Mouse (Mus musculus) 416B (cell line): Measurements from ENCODE around the gene Fitm1.
A peak's percentile ranks its signal among the peaks of the same experiment; 100 is the strongest.

Experiments used
- DNase-seq: peaks from one replicate; pipeline ENCODE4 v3.0.0; 2011; ENCODE audit warnings: low read depth

Gene Fitm1

DNA sequence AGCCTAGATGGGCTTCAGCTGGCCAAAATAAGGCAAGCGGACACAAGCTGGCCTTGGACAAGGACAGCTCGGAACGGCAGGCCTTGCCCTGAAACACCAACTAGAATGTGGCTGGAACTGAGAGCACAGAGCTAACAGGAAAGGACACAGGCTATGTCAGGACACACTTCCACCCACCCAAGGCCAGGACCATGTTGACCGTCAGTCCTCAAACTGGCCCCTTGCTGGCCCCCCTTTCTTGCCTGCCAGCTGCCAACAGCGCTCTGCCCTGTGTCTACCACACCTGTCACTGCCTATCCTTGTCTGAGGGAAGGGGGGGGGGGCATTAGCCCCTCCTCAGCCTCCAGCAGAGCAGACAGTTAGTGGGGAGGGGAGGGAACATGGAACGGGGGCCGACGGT is at the start of gene Fitm1:
Gene Fitm1, plus strand, starts transcription at position 316 of the 400 bp plus-strand sequence.
- DNase-seq: no peak

DNA sequence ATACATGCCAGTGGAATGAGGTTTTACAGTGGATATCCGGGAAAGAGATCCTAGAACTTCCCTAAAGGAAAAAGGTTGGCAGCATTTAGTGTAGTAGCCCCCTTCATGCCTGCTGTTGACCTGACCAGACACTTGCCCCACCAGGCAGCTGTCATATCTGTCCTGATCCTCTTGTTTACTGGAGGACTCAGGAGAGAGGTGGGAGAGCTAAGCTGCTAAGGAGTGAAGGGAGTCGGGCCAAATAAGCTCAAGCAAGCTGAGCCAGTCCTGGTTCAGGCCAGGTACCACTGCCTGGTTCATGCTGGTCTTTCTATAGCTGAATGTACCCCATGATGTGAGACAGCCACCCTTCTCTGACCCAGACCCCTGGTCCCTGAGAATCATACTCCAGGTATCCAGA is 48.7 kb upstream of the Fitm1 start:
- no peak for DNase-seq

DNA sequence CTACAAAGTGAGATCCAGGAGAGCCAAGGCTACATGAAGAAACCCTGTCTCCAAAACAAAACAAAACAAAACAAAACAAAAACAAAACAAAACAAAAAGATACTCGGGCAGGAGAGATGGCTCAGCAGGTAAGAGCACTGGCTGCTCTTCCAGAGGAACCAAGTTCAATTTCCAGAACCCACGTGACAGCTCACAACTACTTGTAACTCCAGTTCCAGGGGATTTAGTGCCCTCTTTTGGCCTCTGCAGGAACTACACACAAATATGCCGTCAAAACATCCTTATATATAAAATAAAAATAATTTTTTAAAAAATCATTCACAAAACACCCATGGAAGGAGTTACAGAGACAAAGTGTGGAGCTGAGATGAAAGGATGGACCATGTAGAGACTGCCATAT is 47.5 kb upstream of the Fitm1 start:
- DNase-seq: peak; percentile 87

DNA sequence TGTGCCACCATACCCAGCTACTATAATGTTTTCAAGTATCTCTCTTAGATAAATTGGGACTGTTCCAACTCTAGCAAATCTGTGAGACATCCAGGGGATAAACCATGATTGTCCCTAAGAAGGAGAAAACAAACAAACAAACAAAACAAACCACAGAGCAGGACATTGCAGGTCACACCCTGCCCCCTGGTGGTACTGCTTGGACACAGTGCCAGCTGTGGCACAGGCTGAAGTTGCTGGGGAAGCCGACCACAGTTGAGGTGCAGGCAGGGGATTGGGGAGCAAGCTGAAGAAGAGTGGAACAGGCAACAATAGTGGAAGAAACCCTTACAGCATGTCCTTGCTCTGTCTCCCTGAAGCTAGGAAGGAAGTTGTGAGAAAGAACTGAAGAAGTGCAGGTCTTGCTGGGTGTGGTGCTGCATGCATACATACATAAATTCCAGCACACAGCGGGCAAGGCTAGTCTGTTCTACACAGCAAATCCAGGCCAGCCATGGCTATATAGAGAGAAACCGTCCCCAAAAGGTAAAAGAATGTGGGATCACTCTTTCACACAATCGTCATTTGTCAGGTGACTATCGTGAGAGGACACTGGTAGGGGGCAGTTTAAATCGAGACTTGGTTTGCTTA is 39.2 kb upstream of the Fitm1 start:
- DNase-seq: peak; percentile 44

DNA sequence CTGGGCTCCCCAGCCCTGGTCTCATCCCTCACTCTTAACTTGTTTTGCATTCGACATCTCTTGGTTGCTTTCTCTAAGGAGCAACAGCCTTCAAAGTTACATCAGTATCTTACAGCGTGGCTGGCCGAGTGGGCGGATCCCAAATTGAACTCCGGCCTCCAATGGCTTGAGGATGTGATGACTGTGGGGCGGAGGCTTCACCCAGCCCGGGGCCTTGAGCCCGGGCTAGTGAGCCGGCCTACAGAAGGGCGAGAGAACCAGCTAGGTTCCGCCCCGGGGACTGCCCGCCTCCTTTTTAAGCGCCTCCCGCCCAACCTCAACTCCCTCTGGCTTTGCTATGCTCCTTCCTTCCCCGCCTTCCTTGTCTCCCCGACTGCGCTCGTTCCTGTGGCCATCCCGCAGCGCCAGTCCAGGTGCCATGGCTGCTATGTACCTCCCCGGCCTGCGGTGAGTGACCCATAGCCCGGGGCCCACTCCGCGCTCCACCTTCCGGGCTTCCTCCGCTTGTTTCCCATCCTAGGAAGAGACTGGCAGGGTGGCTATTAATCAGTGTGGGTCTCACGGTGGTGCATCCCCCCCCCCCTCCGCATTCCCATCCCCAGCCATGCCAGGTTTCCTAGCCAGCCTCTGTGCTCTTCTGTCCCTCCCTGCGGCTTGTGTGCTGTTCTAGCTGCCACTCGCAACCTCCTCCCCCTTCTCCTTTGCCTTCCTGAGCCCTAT is 35.2 kb upstream of the Fitm1 start, which contains the start of gene Pck2:
Gene Pck2, plus strand, starts transcription at position 200 of the 720 bp plus-strand sequence.
- peak; percentile 97 for DNase-seq

DNA sequence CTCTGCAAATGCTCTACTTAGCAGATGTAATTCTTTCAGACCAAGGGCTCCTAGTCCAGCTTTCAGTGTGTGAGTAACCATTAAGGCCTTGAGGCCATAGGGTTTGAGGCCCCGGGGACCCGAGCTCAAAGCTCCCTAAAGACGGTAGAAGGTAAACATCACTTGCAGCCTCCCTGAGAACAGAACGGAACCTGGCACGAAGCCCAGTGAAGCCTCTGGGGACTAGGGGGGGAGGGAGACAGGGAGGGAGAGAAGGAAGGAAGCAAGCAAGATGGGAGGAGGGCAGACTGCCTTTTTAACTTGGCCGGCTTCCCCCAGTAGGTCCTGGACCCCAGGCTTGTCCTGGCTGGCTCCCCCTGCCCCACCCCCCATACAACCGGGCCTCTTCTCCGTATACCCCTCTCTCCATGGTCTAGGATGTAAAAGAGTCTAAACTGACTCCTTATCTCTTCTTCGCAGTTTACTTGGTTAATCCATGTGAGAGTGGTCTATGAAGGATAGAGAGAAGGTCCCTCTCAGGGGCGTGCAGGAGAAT is 34.6 kb upstream of the Fitm1 start:
- DNase-seq: peak; percentile 91

DNA sequence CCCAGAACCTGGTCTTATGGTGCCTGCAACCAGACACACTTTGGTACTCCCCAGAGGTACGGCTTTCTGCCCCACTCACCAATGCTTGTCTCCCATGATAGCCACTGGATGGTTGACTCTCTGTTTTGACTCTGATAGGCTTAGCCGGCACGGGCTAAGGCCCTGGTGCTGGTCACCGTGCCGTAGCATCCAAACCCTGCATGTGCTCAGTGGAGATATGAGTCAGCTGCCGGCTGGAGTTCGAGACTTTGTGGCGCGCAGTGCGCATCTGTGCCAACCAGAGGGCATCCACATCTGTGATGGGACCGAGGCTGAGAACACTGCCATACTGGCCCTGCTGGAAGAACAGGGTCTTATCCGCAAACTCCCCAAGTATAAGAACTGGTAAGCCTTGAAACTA is 33.1 kb upstream of the Fitm1 start:
- no peak for DNase-seq

DNA sequence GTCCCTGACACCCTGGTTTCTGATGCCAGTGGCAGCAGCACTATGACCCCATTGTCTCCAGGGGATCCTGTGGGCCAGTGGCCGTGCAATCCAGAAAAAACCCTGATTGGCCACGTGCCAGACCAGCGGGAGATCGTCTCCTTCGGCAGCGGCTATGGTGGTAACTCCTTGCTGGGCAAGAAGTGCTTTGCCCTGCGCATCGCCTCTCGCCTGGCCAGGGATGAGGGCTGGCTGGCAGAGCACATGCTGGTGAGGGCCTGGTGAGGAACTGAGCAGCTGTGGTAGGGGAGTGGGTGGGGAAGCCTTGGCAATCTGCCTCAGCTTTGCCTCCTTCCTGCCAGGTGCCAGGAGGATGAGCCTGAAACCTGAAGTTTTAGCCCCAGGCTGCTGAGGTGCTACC is 31.1 kb upstream of the Fitm1 start:
- DNase-seq: no peak

DNA sequence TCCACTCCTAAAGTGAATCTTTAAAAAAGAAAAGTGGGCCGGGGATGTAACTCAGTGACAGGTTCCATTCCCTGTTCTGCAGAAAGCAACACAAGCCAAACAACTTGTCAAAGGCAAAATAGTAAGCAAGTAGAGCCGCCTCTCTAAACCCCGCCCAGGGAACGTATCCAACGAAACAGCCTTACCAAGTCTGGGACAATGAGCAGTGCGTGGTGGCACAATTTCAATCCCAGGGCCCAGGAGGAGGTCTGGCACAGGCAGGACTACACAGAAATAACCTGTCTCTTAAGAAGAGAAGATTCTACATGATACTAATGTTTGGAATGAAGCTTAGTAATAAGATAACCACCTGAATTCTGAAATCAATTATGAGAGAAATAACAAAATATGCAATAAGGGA is 25.2 kb upstream of the Fitm1 start:
- DNase-seq: no peak

DNA sequence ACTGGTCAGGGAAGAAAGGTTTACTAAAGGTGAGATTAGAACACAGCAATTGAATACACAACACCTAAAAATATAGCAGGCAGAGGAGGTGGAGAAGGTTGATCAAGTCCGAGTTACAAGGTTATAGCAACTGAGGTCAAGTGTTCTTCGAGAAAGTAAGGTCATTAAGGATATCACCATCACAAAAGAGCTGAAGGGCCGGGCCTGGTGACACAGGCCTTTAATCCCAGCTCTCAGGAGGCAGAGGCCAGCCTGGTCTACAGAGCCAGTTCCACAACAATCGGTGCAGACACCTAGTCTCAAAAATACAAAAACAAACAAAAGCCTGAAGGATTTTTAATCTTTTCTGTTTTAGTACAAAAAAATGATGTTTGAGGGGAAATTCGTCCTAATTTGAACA is 24.1 kb upstream of the Fitm1 start:
- DNase-seq: no peak

DNA sequence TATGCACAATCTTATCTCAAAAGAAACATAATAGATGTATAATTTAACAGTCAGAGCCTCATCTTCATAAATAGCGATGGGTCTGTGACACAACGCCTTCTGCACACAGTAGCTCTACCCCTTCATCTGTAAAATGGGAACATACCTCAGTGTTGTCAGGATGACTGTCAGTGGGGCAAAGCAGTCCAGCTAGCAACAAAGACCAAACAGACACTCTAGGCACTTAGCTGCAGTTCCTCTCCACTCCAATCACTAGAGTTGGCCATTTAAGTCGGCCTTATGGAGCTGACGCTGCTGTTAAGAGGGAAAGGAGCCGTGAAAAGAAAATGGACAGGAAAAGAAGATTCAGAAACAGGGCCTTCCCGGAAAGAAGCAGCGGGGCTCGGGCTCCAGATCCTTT is 23.6 kb upstream of the Fitm1 start:
- no peak for DNase-seq

DNA sequence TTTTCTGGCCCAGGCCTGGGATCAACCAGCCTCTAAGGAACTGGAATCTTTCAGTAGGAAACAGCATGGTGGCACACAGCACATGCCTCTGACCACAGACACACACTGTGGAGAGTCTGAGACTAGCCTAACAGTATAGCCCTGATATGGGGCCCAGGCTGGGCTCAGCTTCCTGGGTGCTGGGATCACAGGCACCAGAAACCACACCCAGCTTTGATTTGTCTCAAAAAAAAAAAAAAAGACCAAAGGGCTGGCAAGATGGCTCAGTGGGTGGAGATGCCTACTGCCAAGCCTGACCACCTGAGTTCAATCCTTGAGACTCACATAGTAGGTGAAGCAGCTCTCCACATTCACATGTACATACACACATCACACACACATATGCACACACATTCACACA is 20.8 kb upstream of the Fitm1 start:
- no peak for DNase-seq

DNA sequence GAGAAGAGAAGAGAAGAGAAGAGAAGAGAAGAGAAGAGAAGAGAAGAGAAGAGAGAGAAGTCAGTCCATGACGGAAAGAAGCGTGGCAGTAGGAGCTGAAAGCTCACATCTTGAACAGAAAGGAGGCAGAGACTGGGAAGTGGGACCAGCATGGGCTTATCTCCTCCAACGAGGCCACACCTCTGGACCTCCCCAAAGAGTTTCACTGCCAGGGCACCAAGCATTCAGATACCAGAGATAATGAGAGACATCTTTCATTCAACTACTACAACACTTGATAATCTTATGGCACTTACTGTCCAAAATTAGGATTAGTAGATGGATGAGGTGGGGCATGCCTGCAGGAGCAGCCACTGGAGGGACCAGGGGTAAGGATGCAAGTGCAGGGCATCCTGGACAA is 19.6 kb upstream of the Fitm1 start:
- no peak for DNase-seq

DNA sequence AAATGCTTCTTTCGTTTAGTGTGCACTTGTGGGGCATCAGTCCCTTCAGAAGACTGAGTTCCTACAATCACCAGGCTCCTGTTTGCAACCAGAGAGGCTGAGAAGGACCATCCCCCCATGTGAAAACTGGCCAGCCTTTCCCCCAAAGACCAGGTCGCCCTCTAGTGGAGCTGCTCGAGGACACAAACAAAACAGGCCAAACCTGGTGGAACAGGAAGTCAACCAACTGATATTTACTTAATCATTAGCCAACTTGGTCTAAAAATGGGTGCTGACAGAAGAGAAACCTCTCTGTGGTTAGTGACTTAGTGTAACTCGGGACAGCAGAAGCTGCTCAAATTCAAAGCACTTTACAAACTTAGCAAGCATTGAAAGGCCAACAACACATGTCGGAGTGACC is 18.4 kb upstream of the Fitm1 start:
- peak; percentile 92 for DNase-seq

DNA sequence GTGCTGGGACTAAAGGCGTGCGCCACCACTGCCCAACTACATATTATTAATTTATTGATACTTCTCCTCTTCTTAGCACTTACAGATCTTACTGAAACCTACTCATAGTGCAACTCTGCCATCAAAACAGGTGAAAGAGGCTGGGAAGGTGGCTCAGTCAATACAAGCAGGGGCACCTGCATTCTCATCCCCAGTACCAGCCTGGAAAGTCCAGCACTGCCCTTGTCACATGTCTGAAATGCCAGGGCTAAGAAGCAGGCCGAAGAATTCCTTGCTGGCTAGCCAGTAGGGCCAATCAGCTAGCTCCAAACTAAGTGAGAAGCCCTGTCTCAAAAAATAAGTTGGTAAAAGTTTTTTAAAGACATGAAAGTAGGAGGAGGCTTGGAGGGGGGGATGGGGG is 17.8 kb upstream of the Fitm1 start:
- no peak for DNase-seq

DNA sequence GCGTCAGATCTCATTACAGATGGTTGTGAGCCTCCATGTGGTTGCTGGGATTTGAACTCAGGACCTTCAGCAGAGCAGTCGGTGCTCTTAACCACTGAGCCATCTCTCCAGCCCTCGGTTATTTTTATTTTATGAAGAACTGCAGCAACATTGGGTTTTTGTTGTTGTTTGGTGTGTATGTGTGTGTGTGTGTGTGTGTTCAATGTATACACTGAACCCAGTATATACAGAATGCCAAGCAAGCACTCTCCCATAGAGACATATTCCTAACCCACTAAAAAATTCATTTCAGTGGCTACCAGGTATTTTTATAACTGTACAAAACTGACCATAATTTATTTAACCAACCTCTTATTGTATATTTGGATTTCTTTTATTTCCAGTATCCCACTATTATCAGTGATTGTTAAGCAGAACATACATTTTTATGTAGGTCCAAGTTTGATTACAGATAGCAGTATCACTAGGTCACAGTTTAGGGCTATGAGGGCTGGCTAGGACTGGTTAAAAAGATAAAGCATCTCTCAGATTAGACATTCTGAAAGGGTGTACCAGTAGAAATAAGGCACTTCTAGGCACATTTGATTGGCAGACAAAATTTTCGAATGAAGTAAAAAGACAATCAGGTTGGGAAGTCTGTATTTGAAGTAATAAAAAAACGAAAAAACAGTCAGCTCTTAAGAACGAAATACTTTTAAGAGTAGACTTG is 16.5 kb upstream of the Fitm1 start:
- DNase-seq: peak; percentile 45

DNA sequence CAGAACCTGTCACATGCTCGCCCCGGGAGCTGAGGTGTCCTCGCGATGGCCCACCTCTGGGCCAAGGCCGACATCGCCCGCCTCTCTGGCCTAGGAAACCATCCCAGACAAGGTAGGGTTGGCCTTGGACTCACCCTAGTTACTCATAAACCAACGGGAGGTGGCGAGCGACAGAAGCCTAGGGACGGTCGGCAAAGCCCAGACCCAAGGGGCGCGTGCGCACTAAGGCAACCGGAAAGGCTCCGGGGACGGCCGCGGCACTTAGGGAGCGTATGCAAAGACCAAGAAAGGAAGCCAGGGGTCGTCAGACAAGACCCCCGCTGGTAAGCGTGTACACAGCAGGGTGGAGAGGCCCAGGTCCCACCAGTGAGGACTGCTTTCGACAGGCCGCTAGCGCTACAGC is 15.6 kb upstream of the Fitm1 start, which contains the start of gene Dcaf11:
Gene Dcaf11, plus strand, starts transcription at position 208 of the 403 bp plus-strand sequence.
- DNase-seq: peak; percentile 98

DNA sequence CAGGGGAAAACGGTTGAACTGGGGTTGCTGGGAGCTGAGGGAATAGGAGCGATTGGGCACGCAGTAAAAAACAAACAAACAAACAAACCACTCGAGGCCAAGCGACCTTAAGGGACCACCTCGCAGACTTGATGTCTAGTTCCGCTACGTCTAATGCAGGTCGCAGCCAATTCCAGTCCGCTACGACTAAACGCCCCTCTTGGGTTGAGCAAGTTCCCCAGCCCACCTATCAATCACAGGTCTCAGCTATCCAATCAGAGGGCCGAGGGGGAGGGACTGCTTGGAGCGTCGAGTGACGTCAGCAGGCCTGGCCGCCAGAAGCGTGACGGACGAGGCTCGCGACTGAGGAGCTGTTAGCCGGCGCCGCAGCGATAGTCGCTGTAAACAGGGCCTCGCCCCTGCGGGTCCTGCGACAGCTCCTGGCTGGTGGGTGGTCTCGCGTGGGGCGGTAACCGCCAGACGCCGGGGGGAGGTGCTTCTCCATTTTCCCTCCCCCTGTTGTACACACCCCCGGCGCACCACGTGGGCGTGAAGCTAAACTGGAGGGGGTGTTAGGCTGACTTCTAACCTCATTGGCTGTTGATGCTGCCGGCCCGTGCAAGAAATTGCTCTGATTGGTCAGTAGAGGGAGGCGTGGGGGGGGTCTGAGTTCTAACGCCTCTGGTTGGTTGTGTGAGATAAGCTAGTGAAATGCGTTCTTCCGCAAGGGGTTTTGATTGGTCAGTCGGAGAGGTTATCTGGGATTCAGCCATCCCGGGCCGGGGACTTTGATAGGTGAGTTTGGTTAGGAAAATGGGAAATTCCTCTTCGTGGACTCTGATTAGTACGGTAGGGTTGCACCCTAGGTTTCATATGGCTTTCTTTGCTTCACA is 15.0 kb upstream of the Fitm1 start, which contains the start of gene A730061H03Rik:
Gene A730061H03Rik, minus strand, starts transcription at position 205 of the 872 bp plus-strand sequence.
- peak; percentile 100 for DNase-seq

DNA sequence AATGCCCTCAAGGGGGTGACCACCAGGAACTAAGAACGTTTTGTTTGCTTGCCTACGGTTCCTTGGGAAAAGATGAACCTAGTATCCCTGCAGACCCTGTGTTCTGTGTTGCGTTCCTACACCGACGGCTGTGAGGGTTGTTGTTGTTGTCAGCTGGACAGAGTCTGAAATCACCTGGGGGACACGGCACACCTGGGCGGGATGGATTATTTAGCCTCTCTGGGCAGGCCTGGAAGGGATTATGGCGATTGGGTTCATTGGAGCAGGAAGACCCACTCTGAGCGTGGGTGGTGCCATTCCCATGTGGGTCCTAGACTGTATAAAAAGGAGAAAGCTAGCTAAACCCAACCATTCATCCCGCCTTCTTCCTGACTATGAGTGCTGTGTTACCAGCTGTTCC is 13.6 kb upstream of the Fitm1 start:
- no peak for DNase-seq

DNA sequence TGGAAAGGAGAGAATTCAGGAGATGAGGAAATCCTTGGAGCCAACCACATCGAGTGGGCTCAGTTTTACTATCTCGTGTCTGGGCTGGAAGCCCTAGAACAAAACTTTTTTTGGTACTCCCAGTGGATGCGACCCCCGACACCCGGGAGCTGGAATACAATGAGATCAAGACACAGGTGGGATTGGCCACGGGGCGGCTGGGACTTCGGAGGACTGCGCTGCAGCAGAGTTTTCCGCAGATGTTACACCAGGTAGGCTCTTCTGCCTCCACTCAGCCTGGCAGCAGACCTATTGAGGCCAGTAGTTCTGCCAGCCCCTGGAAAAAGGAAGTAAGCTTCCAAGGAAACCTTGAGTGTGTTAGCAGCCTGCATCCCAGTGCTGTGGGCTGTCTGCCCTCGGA is 12.2 kb upstream of the Fitm1 start:
- no peak for DNase-seq

DNA sequence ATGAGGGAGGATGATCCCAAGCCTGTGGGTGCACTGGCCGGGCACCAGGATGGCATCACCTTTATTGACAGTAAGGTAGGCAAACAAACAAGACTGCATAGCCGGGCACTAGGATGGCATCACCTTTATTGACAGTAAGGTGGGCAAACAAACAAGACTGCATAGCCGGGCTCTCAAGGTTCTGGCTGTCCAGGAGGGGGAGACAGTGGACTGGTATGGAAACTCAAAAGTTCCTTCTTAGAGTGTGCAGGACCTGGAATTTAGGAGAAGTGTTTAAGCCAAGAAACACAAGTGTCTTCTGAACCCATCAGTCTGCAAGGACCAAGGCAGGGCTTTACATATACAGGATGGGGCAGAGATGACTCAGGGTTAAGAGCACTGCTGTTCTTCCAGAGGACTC is 9.7 kb upstream of the Fitm1 start:
- peak; percentile 29 for DNase-seq

DNA sequence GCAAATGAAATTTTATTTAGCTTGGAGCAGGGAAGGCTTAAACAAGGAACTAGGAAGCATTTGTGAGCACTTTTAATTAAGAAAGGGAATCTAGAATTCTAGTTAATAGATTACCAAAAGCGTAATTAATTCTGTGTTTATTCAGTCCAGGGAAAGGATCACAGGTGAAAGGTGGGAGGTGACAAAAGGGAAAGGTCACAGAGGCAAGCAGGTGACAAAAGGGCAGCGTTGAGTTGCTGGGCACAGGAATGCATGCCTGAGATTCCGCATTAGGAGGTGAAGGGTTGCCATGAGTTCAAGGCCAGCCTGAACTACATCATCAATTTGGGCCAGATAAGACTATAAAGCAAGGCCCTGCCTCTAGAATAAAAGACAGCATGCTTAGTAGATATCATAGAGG is 7.9 kb upstream of the Fitm1 start:
- DNase-seq: no peak
